In the genomic region with DNA sequence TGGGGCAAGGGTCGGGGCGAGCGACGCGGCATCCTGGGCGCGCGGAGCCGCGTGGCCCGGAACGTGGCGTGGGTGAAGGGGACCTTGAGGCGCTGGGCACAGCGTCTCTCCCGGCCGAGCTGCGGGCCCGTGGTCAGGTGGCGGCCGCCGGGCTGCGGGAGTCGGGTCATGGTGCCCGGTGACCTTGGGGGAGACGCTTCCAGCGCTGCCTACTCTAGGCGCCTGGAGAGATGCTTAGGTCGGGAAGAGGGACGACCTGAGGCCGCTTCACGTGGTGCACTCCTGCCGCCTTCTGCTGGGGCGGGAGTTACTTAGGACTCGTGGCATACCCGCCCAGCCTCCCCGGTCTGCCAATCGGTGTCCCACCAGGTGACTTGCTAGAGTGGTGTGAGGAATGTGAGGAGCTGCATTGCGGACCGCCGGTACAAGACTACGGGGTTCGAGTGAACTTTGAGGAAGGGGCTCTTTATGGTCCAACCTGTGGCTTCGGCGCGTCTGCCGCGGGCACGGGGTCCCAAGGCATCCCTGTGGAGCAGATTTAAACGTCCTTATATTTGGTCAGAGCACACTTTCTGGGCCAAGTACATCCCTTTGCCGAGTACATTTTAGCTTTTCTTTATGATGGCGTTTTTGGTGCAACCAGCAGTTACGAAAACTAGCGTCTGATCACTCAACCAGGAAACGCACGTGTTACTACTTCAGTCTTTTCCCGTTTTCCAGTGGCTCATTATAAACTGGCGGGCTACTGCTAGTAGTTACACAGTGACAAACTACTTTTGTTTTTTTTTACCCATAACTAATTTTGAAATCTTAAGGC, we compare ENCODE assay signal across 8 mouse cellular contexts. TPM values are rescaled to one million over a fixed set of nuclear protein-coding genes. Genes with fewer than 3 reads are reported as not detected.
DNase-seq lines count a peak whose midpoint lies in the region; ATAC-seq lines count a peak whose summit lies in the region.

No protein-coding gene starts in this region.

- peak overlapping the region; percentile 83 for H3K4me2 ChIP-seq in embryonic facial prominence, embryonic 12.5 days (replicated peaks)
- H3K4me2 ChIP-seq in limb, embryonic 13.5 days (replicated peaks): peak overlapping the region; percentile 88
- peak overlapping the region; percentile 96 for H3K4me2 ChIP-seq in midbrain, embryonic 14.5 days (ENCODE audit: low read length)

- no peaks in the 10 kb centered on the region for H3K27me3 ChIP-seq in embryonic facial prominence, embryonic 12.5 days
- H3K27me3 ChIP-seq in limb, embryonic 13.5 days: no peaks in the 10 kb centered on the region
- H3K27me3 ChIP-seq in midbrain, embryonic 14.5 days (ENCODE audit: control insufficient read depth, insufficient read depth, low read length): no peaks in the 10 kb centered on the region

- H3K4me3 ChIP-seq in embryonic facial prominence, embryonic 12.5 days: peak overlapping the region; percentile 86
- H3K4me3 ChIP-seq in limb, embryonic 13.5 days: peak overlapping the region; percentile 87
- H3K4me3 ChIP-seq in midbrain, embryonic 14.5 days (replicated peaks; ENCODE audit: low read depth, low read length): peak overlapping the region; percentile 85

- ATAC-seq in embryonic facial prominence, embryonic 12.5 days (ENCODE audit: insufficient number of reproducible peaks, insufficient read depth, low FRiP score, low TSS enrichment): peak; percentile 80
- ATAC-seq in limb, embryonic 13.5 days (ENCODE audit: low FRiP score, low read depth): peak; percentile 48
- peak; percentile 58 for ATAC-seq in midbrain, embryonic 14.5 days (ENCODE audit: low FRiP score, low TSS enrichment)

- H3K9ac ChIP-seq in embryonic facial prominence, embryonic 12.5 days: peak overlapping the region; percentile 84
- peak overlapping the region; percentile 94 for H3K9ac ChIP-seq in limb, embryonic 13.5 days
- peak overlapping the region; percentile 74 for H3K9ac ChIP-seq in midbrain, embryonic 14.5 days (replicated peaks; ENCODE audit: low read length)

- under 1% methylated on average over 56 of the region's 58 CpGs for WGBS in embryonic facial prominence, embryonic 12.5 days
- WGBS in limb, embryonic 13.5 days: under 1% methylated on average over 50 of the region's 58 CpGs
- WGBS in midbrain, embryonic 14.5 days: under 1% methylated on average over 58 of the region's 58 CpGs

- H3K36me3 ChIP-seq in embryonic facial prominence, embryonic 12.5 days: no peaks in the 10 kb centered on the region
- no peaks in the 10 kb centered on the region for H3K36me3 ChIP-seq in limb, embryonic 13.5 days
- H3K36me3 ChIP-seq in midbrain, embryonic 14.5 days (ENCODE audit: control insufficient read depth, insufficient read depth, low read length): no peaks in the 10 kb centered on the region

- DNase-seq in A20 (ENCODE audit: low read depth, low spot score): peak; percentile 88
- peak; percentile 52 for DNase-seq in adrenal gland, adult 8-10 months
- peak; percentile 67 to 69 for DNase-seq in heart, adult 18-20 months
- peak; percentile 68 for DNase-seq in kidney, adult 18-20 months
- DNase-seq in midbrain, embryonic 14.5 days: peak; percentile 58
- DNase-seq in spleen, postnatal 14 days (ENCODE audit: low spot score in 2 of 2): peak; percentile 54 to 58

- H3K4me1 ChIP-seq in embryonic facial prominence, embryonic 12.5 days: no peaks in the 10 kb centered on the region
- H3K4me1 ChIP-seq in limb, embryonic 13.5 days: peaks cover 12% of the 10 kb centered on the region; the same call in 1 of the 2 replicates
- peaks cover 10% of the 10 kb centered on the region; the same call in 1 of the 2 replicates for H3K4me1 ChIP-seq in midbrain, embryonic 14.5 days (ENCODE audit: control insufficient read depth, insufficient read depth, low read length)

- H3K9me3 ChIP-seq in embryonic facial prominence, embryonic 12.5 days: no peaks in the 10 kb centered on the region
- H3K9me3 ChIP-seq in limb, embryonic 13.5 days: no peaks in the 10 kb centered on the region
- H3K9me3 ChIP-seq in midbrain, embryonic 14.5 days (ENCODE audit: control insufficient read depth, low read length): no peaks in the 10 kb centered on the region

- peak overlapping the region; percentile 63; the same call in 1 of the 2 replicates for H3K27ac ChIP-seq in embryonic facial prominence, embryonic 12.5 days
- peak overlapping the region; percentile 79 for H3K27ac ChIP-seq in limb, embryonic 13.5 days
- peak overlapping the region; percentile 52 for H3K27ac ChIP-seq in midbrain, embryonic 14.5 days (replicated peaks; ENCODE audit: low read depth, low read length)

RNA-seq across cellular contexts. Expression of a gene that starts 0.7 kb away (rescaled TPM):
- 10 to 100 TPM; 17.5 to 29.1 (median 23.5) TPM for total RNA-seq in adrenal gland, adult 8-10 months (2022)
- polyA plus RNA-seq in embryonic facial prominence, embryonic 12.5 days (2016; fragmentation: Nextera tagmentation; extraction: Ambion mirVana): 30.8 and 35.7 TPM in 2 replicates
- total RNA-seq in heart, adult 18-20 months (2021): 100 to 1,000 TPM; 156 to 159 TPM
- 36.3 and 38.4 TPM in 2 replicates for polyA plus RNA-seq in limb, embryonic 13.5 days (2015; fragmentation: Nextera tagmentation; extraction: Ambion mirVana)
- polyA plus RNA-seq in midbrain, embryonic 14.5 days (2014; fragmentation: Nextera tagmentation; extraction: Ambion mirVana): 7.4 and 8.9 TPM in 2 replicates

Comparison
In these comparisons a context has a peak if more than half of its experiments do, and no peak if none do; other contexts are left out.
1. Peak in every context shown above with its lines: DNase-seq, ATAC-seq, H3K4me3 ChIP-seq and H3K27ac ChIP-seq.